Mouse (Mus musculus) megakaryocyte-erythroid progenitor cell, adult 5-6 weeks (primary cell): ENCODE results near the gene Cfap69. TPM values are rescaled to one million over a fixed set of nuclear protein-coding genes. Genes with fewer than 3 reads are reported as not detected.

Experiments used
- ATAC-seq: replicated peaks from 2 replicates; pipeline ENCODE4 v1.8.0; 2016; ENCODE audit warnings: mild to moderate bottlenecking, inconsistent platforms; ENCODE audit not compliant: severe bottlenecking, poor library complexity, low FRiP score, low TSS enrichment
- total RNA-seq, 2 experiments: library from RNA; stranded (forward) in 1 of 2; stranded (reverse) in 1 of 2; fragments of 200-1000, 215-1000 nt in 1 of 2; fragments of >200 nt in 1 of 2; fragmentation: Nextera tagmentation in 1 of 2; gene quantifications; 2 replicates each; pipeline ENCODE4 v1.2.3; 2014 to 2017

The Cfap69 gene
- total RNA-seq, 2 experiments from 2014 or later = not detected

DNA sequence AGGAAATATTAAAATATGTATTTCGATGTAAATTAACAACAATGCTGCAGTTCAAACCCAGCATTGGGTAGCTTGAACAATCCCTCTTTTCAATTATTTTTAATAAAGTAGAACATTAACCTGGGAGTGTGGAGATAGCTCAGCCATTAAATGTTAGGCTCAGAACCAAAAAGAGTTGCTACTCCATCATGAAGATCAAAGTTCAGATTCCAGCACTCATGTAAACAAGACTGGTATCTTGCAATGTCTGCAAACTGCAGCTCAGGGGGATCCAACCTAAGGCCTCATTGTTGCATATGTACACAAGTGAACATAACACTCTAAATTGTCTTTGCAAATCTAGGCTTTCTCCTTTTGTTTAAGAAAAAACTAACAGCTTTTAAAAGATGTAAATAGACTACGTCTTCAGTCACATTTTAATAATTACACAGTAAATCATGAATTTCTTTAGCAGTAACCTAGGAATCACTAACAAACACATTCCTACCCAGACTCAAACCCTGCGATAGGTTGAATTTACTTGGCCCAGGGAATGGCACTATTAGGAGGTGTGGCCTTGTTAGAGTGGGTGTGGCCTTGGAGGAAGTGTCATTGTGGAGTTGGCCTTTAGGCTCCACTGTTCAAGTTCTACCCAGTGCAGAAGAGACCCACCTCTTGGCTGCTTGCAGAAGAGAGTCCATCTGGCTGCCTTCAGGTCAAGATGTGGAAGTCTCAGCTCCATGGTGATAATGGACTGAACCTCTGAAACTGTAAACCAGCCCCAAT lies 130.2 kb downstream of the Cfap69 start:
- no peak for ATAC-seq

Other genes starting within 250 kb of the Cfap69 start
- gene Cdk14, start 243.9 kb downstream of the Cfap69 start, total RNA-seq (2014; fragmentation: Nextera tagmentation) = 0.11 TPM in 1 of 2 replicates, not detected in the other
- gene Cdk14, start 243.9 kb downstream of the Cfap69 start, total RNA-seq (2017) = 0.23 and 0.57 TPM in 2 replicates
- gene 1700015F17Rik, start 185.1 kb downstream of the Cfap69 start, total RNA-seq (2014; fragmentation: Nextera tagmentation) = not detected in 2 replicates
- not detected in 2 replicates for gene 1700015F17Rik, start 185.1 kb downstream of the Cfap69 start, total RNA-seq (2017)
- 0.52 and 2.0 TPM in 2 replicates for gene Cldn12, start 149.3 kb downstream of the Cfap69 start, total RNA-seq (2014; fragmentation: Nextera tagmentation)
- 1.6 and 3.4 TPM in 2 replicates for gene Cldn12, start 149.3 kb downstream of the Cfap69 start, total RNA-seq (2017)
- 23.4 and 29.9 TPM in 2 replicates for gene Gtpbp10, start 104.7 kb downstream of the Cfap69 start, total RNA-seq (2014; fragmentation: Nextera tagmentation)
- 28.9 and 49.6 TPM in 2 replicates for gene Gtpbp10, start 104.7 kb downstream of the Cfap69 start, total RNA-seq (2017)
- not detected in 2 replicates for gene Gm8773, start 90.4 kb downstream of the Cfap69 start, total RNA-seq (2014; fragmentation: Nextera tagmentation)
- not detected in 2 replicates for gene Gm8773, start 90.4 kb downstream of the Cfap69 start, total RNA-seq (2017)
- gene Steap2, start 30.3 kb upstream of the Cfap69 start, total RNA-seq (2014; fragmentation: Nextera tagmentation) = not detected in 2 replicates
- gene Steap2, start 30.3 kb upstream of the Cfap69 start, total RNA-seq (2017) = not detected in 2 replicates
- not detected in 2 replicates for gene Steap1, start 85.1 kb upstream of the Cfap69 start, total RNA-seq (2014; fragmentation: Nextera tagmentation)
- not detected in 2 replicates for gene Steap1, start 85.1 kb upstream of the Cfap69 start, total RNA-seq (2017)